Mouse (Mus musculus): ENCODE results near the gene Olfr665.
"Not testable (repeated sequence)": the region's sequence is repeated elsewhere in the genome, so short reads cannot be mapped to it uniquely, and the experiment has no call there.

Gene Olfr665

DNA sequence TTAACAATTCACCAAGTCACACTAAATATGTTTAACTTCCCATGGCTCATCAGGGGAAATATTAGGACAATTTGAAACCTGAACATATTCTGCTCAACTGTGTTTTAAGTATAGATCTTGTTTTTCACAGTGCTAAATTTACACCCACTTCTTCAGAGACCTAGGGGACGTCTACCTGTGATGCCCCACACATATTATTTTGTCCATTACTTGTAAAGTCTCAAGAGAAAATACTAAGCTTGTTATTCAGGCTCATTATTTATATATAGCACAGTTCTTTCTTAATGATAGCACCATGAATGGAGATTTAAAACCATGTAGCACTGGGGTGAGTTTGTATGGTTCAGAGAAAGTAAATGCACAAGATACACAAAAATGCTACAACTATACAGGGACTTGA lies at the start of gene Olfr665:
TSS of gene Olfr665 (plus strand) at position 301 of the 400 bp plus-strand sequence.
- no peak for DNase-seq (ENCODE audit: low read depth, low spot score)

DNA sequence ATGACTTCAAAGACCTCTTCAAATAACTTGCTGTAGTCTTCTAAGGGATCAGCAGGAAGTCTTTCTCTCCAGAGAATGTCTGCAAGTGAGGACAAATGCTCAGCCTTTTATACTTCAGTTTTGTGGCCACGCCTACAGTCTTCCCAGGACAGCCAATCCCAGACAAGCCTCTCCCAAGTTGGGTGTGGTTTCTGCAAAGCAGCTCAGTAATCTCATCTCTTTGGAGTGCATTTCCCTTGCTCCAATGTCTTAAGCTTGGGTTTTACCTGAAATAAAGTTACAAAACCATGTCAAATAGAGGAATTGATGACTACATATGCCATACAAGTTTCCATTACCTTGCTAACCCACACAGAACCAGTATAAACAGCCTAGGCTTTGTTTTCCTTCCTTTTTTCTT lies 35.3 kb upstream of the Olfr665 start, which contains the start of gene Usp17lb:
TSS of gene Usp17lb (minus strand) at position 101 of the 400 bp plus-strand sequence.
- DNase-seq (ENCODE audit: low read depth, low spot score) = no peak

DNA sequence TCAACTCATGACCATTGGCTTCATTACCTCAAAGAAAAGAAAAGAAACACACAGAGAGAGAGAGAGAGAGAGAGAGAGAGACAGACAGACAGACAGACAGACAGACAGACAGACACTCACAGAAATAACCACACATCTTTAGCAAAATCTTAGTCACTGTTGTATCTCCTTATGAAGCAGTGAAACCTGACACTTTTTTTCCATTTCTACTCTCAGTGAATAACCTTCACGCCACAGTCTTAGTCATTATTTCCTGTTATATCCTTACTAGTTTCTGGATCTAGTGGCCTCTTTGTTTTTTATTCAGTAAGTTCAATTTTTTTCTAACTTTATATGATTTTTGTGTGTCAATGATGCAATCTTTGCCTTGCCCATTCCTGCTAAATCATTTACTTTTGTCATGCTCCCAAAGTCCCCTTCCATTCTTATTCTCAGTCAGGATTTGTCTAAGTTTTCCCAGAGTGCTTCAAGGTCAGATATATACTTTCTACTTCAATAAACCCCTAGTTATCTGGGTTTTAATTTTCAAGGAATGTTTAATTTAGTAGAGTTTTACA lies 34.0 kb upstream of the Olfr665 start:
- no peak for DNase-seq (ENCODE audit: low read depth, low spot score)

DNA sequence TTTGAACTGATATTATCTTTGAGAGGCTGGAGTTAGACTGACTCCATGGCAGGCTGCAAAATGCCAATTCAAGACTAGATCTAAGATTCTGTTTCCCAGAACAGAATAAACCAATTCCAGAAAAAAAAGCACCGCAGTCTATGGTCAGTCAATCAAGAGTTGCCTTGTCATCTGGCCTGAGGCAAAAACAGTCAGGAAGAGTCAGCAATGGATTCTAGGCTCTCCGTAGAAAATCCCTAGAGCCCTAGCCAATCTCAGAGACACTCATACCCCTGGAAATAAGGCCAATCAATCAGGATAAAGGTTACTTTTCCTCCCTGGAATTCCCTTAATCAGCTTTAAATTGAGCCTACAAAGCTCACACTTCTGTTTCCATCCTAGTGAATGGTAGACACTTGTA lies 26.3 kb upstream of the Olfr665 start:
- not testable (repeated sequence) for DNase-seq (ENCODE audit: low read depth, low spot score)

DNA sequence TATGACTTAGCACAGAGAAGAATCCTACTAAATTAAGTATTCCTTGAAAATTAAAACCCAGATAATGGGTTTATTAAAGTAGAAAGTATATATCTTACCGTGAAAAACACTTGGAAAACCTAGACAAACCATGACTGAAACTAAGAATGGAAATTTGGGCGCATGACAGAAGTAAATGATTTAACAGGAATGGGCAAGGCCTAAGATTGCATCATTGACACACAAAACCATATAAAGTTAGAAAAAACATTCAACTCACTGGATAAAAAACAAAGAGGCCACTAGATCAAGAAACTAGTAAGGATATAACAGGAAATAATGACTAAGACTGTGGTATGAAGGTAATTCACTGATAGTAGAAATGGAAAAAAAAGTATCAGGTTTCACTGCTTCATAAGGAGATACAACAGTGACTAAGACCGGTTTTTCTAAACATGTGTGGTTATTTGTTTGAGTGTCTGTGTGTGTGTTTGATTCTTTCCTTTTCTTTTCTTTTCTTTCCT lies 22.5 kb upstream of the Olfr665 start:
- DNase-seq (ENCODE audit: low read depth, low spot score) = no peak

DNA sequence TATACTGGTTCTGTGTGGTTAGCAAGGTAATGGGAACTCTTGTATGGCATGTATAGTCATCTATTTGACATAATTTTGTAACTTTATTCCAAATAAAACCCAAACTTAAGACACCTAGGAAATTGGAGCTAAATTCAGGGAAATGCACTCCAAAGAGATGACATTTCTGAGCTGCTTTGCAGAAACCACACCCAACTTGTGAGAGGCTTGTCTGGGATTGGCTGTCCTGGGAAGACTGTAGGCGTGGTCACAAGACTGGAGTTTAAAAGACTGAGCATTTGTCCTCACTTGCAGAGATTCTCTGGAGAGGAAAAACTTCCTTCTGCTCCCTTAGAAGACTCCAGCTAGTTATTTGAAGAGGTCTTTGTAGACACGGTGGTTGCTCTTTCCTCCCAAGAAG lies 21.1 kb upstream of the Olfr665 start, which contains the start of gene Usp17la:
TSS of gene Usp17la (plus strand) at position 301 of the 400 bp plus-strand sequence.
- not testable (repeated sequence) for DNase-seq (ENCODE audit: low read depth, low spot score)

DNA sequence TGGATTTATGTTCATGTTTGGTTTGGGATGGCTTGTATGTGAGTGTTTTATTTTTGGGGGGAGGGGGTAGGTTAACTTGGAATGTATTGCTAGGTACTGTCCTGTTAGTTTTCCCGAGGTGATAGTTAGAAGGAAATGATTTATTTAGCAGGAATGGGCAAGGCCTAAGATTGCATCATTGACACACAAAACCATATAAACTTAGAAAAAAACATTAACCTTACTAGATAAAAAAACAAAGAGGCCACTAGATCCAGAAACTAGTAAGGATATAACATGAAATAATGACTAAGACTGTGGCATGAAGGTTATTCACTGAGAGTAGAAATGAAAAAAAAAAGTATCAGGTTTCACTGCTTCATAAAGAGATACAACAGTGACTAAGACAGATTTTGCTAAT lies 20.1 kb upstream of the Olfr665 start:
- DNase-seq (ENCODE audit: low read depth, low spot score) = no peak

DNA sequence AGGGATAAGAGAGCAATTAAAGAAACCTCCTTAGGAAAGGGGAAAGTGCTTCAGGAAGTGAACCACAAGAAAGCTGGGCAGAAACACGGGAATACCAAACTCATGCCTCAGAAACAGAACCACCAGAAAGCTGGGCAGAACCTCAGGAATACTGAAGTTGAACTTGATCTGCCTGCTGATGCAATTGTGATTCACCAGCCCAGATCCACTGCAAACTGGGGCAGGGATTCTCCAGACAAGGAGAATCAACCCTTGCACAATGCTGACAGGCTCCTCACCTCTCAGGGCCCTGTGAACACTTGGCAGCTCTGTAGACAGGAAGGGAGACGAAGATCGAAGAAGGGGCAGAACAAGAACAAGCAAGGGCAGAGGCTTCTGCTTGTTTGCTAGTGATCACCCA lies 16.4 kb upstream of the Olfr665 start:
- DNase-seq (ENCODE audit: low read depth, low spot score) = no peak

DNA sequence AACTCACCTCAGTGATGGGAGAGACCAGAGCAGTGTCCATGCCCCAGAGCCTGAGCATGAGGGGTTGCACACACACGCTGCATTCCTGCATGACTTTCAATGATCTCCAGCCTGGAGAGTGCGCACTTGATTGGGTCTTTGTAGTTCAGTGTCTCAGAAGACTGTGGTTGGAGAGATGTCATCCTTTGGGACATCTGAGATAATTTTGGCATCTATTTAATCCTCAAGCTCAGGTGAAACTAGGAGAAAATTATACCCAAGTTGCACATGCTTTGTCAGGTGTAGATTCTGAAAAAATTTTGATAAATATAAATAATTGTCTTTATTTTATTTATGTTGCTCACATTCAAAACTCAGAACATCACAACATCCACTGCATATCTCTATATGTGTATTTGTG lies 18.0 kb downstream of the Olfr665 start, which contains the start of gene Olfr666:
TSS of gene Olfr666 (minus strand) at position 101 of the 400 bp plus-strand sequence.
- no peak for DNase-seq (ENCODE audit: low read depth, low spot score)

DNA sequence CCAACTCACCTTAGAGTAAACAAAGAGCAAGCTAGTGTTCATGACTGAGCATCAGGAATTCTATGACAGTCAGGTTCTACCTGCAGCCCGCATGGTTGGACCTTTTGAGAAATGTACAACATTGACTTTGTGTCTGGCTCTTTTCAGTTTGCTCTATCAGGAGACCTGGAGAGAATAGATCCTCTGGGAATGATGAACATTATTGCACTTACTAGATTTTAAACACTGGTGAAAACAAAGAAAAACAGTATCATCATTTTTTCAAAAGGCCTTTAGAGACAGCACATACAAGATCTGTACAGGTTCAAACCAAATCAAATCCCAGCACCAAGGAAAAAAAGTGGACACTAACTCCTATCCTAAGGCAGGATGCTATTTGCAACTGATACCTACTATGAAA lies 43.6 kb downstream of the Olfr665 start, which contains the start of gene Olfr667:
TSS of gene Olfr667 (minus strand) at position 101 of the 400 bp plus-strand sequence.
- DNase-seq (ENCODE audit: low read depth, low spot score) = no peak

DNA sequence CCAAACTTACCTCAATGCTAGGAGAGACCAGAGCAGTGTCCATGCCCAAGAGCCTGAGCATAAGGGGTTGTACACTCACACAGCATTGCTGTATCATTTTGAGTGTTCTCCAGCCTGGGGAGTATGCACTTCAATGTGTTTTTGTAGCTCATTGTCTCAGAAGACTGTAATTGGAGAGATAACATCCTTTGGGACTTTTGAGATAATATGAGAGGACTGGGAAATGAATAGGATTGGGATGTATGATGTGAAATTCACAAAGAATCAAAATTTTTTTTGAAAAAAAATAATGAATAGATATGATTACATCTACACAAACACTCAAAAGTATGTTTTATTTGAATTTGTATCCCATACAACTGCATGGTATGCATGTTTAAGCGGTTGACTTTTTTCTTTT lies 50.1 kb downstream of the Olfr665 start, which contains the start of gene Olfr668:
TSS of gene Olfr668 (minus strand) at position 101 of the 400 bp plus-strand sequence.
- no peak for DNase-seq (ENCODE audit: low read depth, low spot score)
